Mouse (Mus musculus) cortical plate, adult 2 months (tissue): ENCODE results near the gene B4galt5. TPM values are rescaled to one million over a fixed set of nuclear protein-coding genes. Genes with fewer than 3 reads are reported as not detected.

Source experiments
- H3K27ac ChIP-seq: fragments of 200-500 bp; 2 replicates; pipeline ENCODE4 v1.5.1; 2012; ENCODE audit warnings: low read length, control low read depth, inconsistent platforms; ENCODE audit not compliant: insufficient read depth
- H3K4me1 ChIP-seq: fragments of 200-500 bp; 2 replicates; pipeline ENCODE4 v1.6.1; 2011; ENCODE audit warnings: low read length; ENCODE audit not compliant: control insufficient read depth, insufficient read depth
- H3K4me3 ChIP-seq: fragments of 200-500 bp; 2 replicates; pipeline ENCODE4 v1.5.1; 2011; ENCODE audit warnings: mild to moderate bottlenecking, low read length, control low read depth; ENCODE audit not compliant: insufficient read depth
- CTCF ChIP-seq: fragments of 200-500 bp; IDR thresholded peaks from 2 replicates; pipeline ENCODE4 v1.5.1; 2011; ENCODE audit warnings: mild to moderate bottlenecking, control low read depth, low read length; ENCODE audit not compliant: insufficient read depth; ENCODE audit errors: extremely low read depth
- POLR2A ChIP-seq: fragments of 200-500 bp; IDR thresholded peaks from 2 replicates; pipeline ENCODE4 v1.6.1; 2011; ENCODE audit warnings: mild to moderate bottlenecking, low read length, control low read depth; ENCODE audit not compliant: insufficient read depth; ENCODE audit errors: extremely low read depth
- polyA plus RNA-seq: library from polyadenylated mRNA; depleted of rRNA; stranded (reverse); fragments of >200 nt; gene quantifications from 2 replicates; pipeline ENCODE4 v1.2.3, GENCODE M21; 2012

Gene B4galt5
- polyA plus RNA-seq, 1 experiment = 35.3 TPM

DNA sequence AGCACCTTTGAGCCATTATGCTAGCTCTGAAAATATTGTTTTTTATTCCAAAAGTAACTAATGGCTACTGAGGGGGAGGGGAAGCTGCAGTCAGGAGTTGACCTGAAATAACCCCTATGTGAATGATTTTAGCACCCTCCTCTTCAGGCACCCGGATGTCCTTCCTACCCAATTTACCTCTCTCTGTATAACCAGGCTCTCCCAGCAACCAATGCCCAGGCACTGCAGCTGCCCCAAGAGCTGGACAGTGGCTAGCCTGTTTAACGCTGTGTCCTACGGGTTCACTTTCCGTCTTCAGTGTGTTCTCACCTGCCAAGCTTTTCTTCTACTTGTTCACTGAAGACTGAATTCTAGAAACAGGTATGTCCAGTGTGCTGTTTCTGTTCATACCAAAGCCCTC, 14.7 kb downstream of the B4galt5 start:
- Histone ChIP-seq H3K4me3 (no peak overlapping the region), H3K27ac (no peak overlapping the region), H3K4me1 (peaks cover 10% of the 10 kb centered on the region)
- no peak for TF ChIP-seq CTCF
- no peak for TF ChIP-seq POLR2A

DNA sequence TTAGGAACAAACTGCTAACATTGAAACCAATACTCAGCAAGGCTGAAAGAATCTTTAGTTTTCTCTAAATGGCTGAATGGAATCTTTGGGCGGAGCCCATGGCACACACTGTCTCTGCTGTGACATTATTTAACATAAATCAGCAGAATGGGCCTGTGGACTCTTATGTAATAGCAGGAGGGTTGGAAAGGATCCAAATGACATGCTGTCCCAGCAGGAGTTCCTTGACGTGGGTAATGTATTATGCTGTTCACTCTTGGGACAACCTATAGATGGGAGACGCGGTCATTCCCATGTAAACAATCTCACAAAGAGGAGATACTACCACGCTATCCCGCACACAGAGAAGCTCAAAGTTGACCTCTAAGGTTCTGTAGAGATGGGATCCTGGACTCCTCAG, 15.5 kb downstream of the B4galt5 start:
- Histone ChIP-seq H3K4me1 (peaks cover 13% of the 10 kb centered on the region), H3K4me3 (no peak overlapping the region), H3K27ac (no peak overlapping the region)
- TF ChIP-seq CTCF (no peak), POLR2A (no peak)

DNA sequence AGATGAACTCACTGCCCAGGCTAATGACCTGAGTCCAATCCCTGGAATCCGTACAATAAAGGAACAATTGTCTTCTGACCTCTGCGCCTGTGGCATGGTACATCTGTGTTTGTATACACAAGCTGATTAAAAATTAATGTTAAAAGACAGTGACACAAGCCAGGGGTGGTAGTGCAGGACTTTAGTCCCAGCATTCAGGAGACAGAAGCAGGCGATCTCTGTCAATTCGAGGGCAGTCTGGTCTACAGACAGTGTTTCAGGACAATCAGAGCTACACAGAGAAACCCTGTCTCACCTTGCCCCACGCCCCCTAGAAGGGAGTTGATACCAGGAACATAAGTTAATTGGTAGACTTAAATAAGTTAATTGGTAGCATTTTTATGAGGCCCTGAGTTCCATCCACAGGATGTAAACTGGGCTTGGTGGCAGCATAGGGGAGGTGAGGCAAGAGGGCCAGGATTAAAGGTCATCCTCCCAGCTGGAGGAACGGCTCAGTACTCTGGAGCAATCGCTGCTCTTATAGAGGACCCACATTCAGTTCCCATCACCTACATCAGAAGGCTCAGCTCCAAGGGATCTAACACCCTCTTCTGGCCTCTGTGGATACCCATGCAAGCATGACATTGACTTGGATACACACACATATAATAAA, 16.5 kb downstream of the B4galt5 start:
- Histone ChIP-seq H3K4me3 (no peak overlapping the region), H3K4me1 (peaks cover 10% of the 10 kb centered on the region), H3K27ac (no peak overlapping the region)
- TF ChIP-seq POLR2A (no peak), CTCF (no peak)

DNA sequence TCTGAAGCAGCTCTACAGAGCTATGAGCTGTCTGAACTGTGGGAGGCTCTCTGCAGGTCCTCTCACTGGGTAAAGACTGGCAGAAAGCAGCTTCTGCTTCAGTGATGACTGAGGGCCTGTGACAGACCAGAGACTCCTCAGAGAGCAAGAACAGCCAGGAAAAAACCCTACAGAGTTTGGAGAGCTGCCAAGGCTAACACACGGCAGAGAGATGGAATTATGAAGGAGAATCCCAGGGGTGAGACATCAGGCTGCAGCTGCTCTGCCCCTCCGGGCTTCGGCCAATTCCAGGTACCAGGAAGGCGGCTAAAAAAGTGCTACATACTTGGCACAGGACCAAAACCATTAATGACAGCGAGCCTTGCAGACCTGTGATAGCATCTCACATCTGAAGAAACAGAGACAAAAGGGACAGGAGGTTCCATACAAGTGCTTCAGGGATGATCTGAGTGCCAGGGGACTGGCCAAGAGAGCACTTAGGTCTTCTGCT, 17.5 kb downstream of the B4galt5 start:
- Histone ChIP-seq H3K4me3 (no peak overlapping the region), H3K27ac (no peak overlapping the region), H3K4me1 (peaks cover 8% of the 10 kb centered on the region; the same call in 1 of the 2 replicates)
- no peak for TF ChIP-seq CTCF
- TF ChIP-seq POLR2A = no peak

DNA sequence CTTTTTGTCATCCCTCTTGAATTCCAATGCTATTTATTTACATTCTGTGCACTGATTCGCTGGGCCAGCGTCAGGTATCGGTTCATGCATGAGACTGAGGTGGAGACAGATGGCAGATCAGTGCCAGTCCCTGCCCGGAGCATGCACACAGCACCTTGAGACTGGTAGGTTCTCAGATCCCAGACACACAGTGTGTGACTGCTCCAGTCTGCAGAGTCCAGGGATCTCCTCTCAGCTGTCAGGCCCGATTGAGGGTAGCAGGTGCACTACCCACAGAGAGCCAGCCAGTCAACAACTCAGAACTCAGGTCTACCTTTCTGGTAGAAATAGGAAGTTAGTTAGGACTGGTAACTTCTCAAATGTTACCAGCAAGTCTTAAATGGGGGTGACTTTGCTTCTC, 18.4 kb downstream of the B4galt5 start:
- no peak overlapping the region for H3K4me3 ChIP-seq
- TF ChIP-seq POLR2A = no peak
- TF ChIP-seq CTCF = no peak
- peaks cover 8% of the 10 kb centered on the region; the same call in 1 of the 2 replicates for H3K4me1 ChIP-seq
- no peak overlapping the region for H3K27ac ChIP-seq

DNA sequence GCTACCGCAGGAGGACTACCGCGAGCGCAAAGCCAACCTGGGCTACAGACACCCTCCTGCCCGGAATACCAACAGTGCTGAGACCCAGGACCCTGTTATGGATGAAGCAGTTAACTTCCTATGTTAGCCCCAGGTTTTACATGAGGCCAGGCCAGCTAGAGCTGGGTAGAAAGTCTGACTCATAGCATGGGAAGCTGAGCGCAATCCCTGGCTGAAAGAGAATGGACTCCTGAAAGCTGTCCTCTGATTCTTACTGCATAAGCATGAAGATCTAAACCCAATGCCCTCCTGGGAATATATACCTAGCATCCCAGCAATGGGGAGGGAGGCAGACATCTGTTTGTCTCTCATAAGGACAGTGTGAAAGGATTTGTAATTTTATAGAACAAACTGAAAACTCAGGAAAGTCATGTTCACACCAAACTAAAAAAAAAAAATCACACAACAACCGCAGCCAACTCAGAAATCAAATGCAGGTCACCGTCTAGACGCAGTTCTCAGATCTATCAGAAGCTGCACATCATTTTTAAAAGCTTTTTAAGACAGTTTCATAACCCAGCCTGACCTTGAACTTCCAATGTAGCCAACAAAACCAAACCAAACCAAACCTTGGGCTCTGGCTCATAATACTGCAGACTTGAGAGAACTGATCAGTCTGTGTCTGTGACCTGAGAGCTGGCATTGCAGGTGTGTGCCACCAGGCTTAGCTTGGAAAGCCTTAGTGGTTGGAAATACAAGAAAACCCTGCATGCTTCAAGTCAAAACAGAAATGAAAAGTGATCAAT, 19.3 kb downstream of the B4galt5 start:
- Histone ChIP-seq H3K4me3 (no peak overlapping the region), H3K4me1 (peaks cover 8% of the 10 kb centered on the region; the same call in 1 of the 2 replicates), H3K27ac (no peak overlapping the region)
- TF ChIP-seq CTCF (no peak), POLR2A (no peak)

DNA sequence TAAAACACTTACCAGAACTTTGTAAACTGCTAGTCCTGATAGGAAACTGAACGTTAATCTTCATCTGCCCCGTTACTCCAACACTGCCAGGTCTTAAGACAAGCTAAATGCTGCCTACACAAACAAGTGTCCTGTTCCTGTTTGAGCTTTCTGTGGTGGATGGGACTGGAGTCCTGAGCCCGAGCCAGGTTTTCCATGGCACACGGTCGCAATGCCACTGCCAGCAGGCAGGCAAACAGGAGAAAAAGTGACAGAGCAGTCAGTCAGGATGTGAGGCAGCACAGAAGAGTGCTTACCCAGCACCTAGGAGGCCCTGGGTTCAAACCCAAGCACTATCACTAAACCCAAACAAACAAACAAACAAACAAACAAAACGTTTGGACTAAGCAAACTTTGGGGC, 20.6 kb downstream of the B4galt5 start:
- Histone ChIP-seq H3K4me1 (peaks cover 8% of the 10 kb centered on the region; the same call in 1 of the 2 replicates), H3K4me3 (no peak overlapping the region), H3K27ac (no peak overlapping the region)
- TF ChIP-seq CTCF = no peak
- TF ChIP-seq POLR2A = no peak

DNA sequence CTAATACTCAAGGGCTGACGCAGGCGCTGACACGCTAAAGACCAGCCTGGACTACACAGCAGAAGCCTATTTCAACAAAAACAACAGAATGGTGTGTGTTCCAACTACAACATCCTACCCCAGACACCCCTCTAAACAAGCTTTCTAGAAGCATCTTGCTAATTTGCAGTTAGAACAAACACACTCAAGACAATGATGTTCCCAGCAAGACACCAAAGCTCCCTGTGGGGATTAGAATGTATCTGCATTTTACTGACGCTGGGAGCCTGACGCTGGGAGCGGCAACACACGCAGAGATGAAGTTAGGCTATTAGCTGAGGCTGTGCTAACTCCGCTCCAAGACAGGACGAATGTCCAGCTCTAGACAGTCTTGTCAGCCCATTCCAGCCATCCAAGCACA, 22.4 kb downstream of the B4galt5 start:
- Histone ChIP-seq H3K4me3 (no peak overlapping the region), H3K27ac (no peak overlapping the region), H3K4me1 (peaks cover 8% of the 10 kb centered on the region; the same call in 1 of the 2 replicates)
- TF ChIP-seq CTCF (no peak), POLR2A (no peak)

DNA sequence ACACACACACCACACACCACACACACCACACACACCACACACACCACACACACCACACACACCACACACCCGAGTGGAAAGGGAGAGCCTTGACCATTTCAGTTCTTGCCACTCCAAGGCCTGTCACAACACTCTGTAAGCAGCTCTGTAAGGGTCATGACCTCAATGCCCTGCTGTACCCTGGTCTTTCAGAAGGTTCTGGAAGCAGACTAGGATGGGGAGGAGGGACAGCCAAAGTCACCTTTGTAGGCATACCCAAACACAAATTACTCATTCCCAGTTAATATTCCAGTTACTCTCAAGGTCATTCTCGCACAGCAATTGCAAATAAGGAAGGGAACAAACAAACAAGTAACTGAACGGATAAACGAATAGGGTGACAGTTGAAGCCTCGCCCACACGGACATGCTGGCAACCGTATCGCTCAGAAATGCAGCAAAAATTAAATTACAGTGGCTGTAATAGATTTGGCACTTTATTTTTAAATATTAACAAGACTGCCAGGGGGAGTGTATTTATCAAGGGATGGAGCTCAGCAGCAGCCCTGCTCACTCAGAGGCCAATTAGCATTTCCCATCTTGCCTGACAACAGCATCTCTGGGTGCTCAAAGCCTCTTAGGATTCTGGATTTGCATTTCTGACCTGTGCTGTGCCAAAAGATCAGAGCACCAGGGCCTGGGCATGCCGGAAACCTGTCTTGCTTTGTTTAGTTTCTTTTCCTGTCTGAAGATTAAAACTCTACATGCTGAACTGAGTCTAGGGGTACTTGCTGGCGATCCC, 24.6 kb downstream of the B4galt5 start:
- H3K4me1 ChIP-seq = 0 out of 2 replicates have a peak, but pooled peaks cover 3% of the 10 kb centered on the region
- H3K4me3 ChIP-seq = no peak overlapping the region
- TF ChIP-seq POLR2A = no peak
- TF ChIP-seq CTCF = no peak
- no peak overlapping the region for H3K27ac ChIP-seq

DNA sequence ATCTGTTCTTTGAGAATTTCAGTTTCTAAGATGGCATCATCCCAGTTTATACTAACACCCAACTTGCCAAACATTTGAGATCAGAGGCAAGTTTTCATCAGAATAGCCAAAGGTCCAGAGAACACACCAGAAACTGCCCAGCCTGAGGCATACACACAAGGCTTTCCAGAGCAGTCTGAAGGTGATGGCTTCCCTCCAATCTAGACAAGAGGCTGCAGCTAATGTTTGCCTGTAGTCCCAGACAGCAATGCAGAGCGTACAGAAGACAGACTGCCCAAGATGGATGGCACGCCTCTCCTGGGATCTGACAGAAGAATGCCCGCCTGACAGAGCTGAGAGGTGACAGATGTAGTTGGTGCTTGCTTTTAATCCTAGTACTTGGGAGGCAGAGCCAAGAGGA, 25.9 kb downstream of the B4galt5 start:
- no peak overlapping the region for H3K27ac ChIP-seq
- H3K4me1 ChIP-seq = peaks cover 2% of the 10 kb centered on the region; the same call in 1 of the 2 replicates
- TF ChIP-seq POLR2A (no peak), CTCF (no peak)

More for the DNA sequence above, 25.9 kb downstream of the B4galt5 start:
- no peak overlapping the region for H3K4me3 ChIP-seq
